Mouse (Mus musculus) brain, adult 10 weeks (tissue): Measurements from ENCODE around the gene Ccdc70. TPM values are rescaled to one million over a fixed set of nuclear protein-coding genes. Genes with fewer than 3 reads are reported as not detected.

Source experiments
- polyA plus RNA-seq: library from polyadenylated mRNA; stranded (reverse); fragments of 350-450 nt; fragmentation: Illumina TruSeq; extraction: RNeasy Lipid Tissue Mini Kit (QIAGEN cat#74804); gene quantifications from one replicate; pipeline ENCODE4 v1.2.3, GENCODE M21; 2015; ENCODE audit warnings: low read depth, low replicate concordance

The Ccdc70 gene
- polyA plus RNA-seq: not detected

DNA sequence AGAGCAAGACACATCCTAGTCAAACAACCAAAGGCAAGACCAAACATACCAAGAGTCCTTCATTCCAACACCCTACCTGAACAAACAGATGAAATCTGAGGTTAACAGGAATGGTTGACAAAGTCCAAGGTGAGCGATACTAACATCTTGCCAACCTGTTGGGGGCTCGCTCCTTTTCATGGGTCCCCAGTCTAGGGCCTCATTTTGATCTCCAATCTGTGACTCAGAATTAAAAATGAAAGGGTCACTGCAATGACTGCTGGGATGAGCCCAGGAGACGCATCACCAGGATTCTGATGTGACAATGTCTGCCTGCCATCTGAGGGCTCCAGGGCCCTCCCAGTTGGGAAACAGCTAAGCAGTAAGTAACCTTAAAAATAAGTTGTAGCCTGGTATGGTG, at the start of gene Ccdc70:
Gene Ccdc70, plus strand, starts transcription at position 301 of the 400 bp plus-strand sequence.

DNA sequence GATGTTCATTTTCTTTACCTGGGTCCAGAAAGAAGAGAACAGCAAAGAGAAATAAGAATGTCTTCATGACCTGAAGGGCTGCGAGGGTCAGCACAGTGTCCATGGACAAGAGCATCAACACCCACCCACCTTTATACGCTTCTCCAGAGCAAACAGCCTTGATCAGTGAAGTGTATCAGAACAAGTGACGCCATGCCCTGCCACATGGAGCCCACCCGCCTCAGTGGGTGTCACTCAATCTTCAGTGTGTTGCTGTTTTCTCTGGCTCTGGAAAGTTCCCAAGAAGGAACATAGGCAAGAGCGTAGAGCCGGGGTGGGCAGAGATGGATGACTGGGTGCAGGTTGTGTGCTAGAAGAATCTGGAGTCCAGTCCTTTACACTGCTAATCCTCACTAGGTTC, 37.0 kb upstream of the Ccdc70 start, which contains the start of gene Defb15:
Gene Defb15, minus strand, starts transcription at position 101 of the 400 bp plus-strand sequence.

DNA sequence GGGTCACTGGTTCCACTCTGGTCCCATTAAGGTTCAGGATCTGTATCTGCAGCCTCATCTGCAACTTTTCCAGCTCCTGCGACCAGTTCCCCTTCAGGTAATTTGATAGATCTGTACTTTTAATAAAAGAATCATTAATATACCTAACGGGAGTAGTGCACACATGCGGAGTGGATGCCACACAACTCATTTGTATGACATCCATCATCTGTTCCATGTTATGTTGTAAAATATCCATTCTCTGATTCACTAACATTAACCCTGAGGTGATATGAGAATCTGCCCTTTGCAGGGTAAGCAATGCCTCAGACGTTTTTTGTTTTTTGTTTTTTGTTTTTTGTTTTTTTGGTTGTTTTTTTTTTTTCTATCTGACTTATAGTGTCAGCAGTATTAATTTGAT, 31.5 kb upstream of the Ccdc70 start, which contains the start of gene Defb35:
Gene Defb35, plus strand, starts transcription at position 301 of the 400 bp plus-strand sequence.

DNA sequence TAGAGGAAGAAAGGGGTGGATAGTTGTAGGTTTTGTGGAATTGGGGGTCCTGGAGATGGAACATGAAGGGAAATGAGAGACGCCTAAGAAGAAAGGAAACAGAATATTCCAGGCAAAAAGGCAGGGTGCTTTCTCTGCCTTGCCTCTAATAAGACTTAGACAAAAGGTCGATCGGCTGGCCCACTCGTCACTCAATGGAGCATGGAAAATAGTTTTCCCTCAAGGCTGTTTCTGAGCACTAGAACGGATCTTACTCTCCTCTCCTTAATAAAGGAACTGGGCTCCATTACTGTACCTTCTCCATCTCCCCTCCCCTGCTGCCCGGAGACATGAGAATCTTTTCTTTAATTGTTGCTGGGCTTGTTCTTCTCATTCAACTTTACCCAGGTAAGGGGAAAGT, 23.1 kb upstream of the Ccdc70 start, which contains the start of gene Defb13:
Gene Defb13, plus strand, starts transcription at position 301 of the 400 bp plus-strand sequence.

DNA sequence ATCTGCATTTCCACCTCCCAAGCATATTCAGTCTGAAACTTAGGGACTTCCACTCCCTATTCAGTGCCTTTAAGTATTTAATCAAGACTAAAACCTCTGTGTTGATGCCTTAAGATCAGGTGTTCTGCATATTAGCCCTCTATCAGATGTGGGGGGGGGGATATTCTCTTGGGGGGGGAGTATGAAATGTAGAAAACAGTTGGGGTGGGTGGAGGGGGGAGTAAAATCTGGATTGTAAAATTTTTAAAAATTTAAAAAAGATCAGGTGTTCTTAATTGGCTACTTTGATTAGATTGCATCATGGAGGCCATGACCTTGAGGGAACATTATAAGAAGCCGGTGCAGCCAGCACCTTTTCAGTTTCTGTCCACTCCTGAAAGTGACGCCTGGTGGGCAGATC, 11.2 kb upstream of the Ccdc70 start, which contains the start of gene Fam90a1a:
Gene Fam90a1a, plus strand, starts transcription at position 301 of the 400 bp plus-strand sequence.

Other genes starting within 250 kb of the Ccdc70 start
- not detected for gene Defa24, start 235.3 kb upstream of the Ccdc70 start, polyA plus RNA-seq
- gene Defb50, start 146.2 kb upstream of the Ccdc70 start, polyA plus RNA-seq: not detected
- gene Defb2, start 129.8 kb upstream of the Ccdc70 start, polyA plus RNA-seq: not detected
- not detected for gene Defb10, start 110.9 kb upstream of the Ccdc70 start, polyA plus RNA-seq
- gene Defb9, start 84.4 kb upstream of the Ccdc70 start, polyA plus RNA-seq: not detected
- gene Defb11, start 63.4 kb upstream of the Ccdc70 start, polyA plus RNA-seq: 3.0 TPM
- gene Defb15, start 37.1 kb upstream of the Ccdc70 start, polyA plus RNA-seq: not detected
- not detected for gene Defb35, start 31.4 kb upstream of the Ccdc70 start, polyA plus RNA-seq
- gene Defb13, start 23.0 kb upstream of the Ccdc70 start, polyA plus RNA-seq: not detected
- gene Fam90a1a, start 11.1 kb upstream of the Ccdc70 start, polyA plus RNA-seq: not detected
- gene Atp7b, start 90.5 kb downstream of the Ccdc70 start, polyA plus RNA-seq: 1.2 TPM
- 27.2 TPM for gene Alg11, start 90.9 kb downstream of the Ccdc70 start, polyA plus RNA-seq
- 0.58 TPM for gene Nek5, start 155.3 kb downstream of the Ccdc70 start, polyA plus RNA-seq
- 2.5 TPM for gene Nek3, start 196.7 kb downstream of the Ccdc70 start, polyA plus RNA-seq
- gene Ckap2, start 216.0 kb downstream of the Ccdc70 start, polyA plus RNA-seq: 1.5 TPM
- 18.4 TPM for gene Vps36, start 223.0 kb downstream of the Ccdc70 start, polyA plus RNA-seq